Mouse (Mus musculus): Measurements from ENCODE around the gene Cep57. TPM values are rescaled to one million over a fixed set of nuclear protein-coding genes. Genes with fewer than 3 reads are reported as not detected.

The Cep57 gene
- polyA plus RNA-seq (2011; ENCODE audit: insufficient read depth, insufficient read length, low read depth, missing spikeins) = 92.8 and 101 TPM in 2 replicates

DNA sequence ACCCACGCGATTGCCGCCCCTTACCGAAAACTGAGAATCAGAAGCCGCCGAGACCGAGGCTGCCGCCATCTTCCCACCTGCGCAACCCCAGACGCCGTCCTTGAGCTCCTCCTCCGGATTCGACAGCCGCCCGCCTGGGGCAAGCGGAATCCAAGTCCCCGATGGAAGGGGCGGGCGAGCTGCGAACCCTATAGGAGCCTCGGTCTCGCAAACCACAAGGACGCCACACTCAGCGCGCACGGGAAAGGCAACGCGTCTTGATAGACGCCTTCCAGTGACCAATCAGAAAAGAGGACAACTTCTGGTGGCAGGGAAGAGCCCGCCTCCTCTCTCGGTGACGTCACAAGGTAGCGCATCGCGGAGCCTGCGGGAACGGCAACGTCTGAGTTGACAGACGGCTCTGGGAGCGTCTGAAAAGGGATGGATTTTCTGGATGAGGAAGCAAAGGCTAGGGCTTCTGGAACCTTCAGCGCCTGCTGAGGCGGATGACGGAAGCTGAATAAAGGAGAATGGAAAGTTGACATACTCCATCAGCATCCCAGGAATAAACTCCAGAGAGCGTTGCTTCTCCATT is at the start of gene Cep57:
TSS of gene Cep57 (minus strand) at position 276 of the 574 bp plus-strand sequence.
- peaks cover 28% of the 10 kb centered on the region for H3K36me3 ChIP-seq (ENCODE audit: control insufficient read depth, insufficient read depth, low read length, poor library complexity, severe bottlenecking)
- peak within 1 kb of the TSS; percentile 99 for H3K4me3 ChIP-seq (ENCODE audit: low read depth, low read length)
- peak within 1 kb of the TSS; percentile 85 for H3K27ac ChIP-seq (ENCODE audit: insufficient read depth, low read length)

DNA sequence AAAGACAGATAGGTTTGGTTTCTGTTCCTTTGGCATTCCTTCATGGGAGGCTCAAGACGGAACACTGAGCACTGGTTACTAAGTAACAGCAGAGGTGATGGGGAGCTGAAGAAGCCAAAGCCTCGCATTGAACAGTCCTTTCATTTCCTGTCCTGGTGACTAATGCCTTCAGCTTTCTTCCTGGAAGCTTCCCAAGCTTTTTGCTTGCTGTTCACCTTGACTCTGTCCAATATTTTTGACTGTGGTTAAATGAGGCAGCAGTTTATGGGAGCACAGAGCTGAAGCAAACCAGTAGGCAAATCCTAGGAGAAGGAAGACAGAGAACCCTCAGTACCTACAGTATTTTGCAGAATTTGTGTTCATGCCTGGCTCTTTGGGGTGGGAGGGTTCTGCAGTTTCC is 48.4 kb upstream of the Cep57 start:
- H3K27me3 ChIP-seq (ENCODE audit: control insufficient read depth, insufficient read depth, low read length, poor library complexity, severe bottlenecking) = no peaks in the 10 kb centered on the region; the same call in 1 of the 2 replicates
- no peak for TF ChIP-seq POLR2A (IDR thresholded peaks at IDR 0.05; ENCODE audit: insufficient read depth, low read length)
- no peak for TF ChIP-seq CTCF (IDR thresholded peaks at IDR 0.05; ENCODE audit: low read depth, low read length)
- TF ChIP-seq EP300 (IDR thresholded peaks at IDR 0.05; ENCODE audit: insufficient read depth, low read depth, low read length) = no peak

More for the DNA sequence above, at the start of gene Cep57:
- Histone ChIP-seq H3K4me1 (ENCODE audit: control insufficient read depth, insufficient read depth, low read length) (no peaks in the 10 kb centered on the region), H3K9me3 (replicated peaks; ENCODE audit: control insufficient read depth, insufficient read depth, low read length, poor library complexity, severe bottlenecking) (no peaks in the 10 kb centered on the region), H3K9ac (ENCODE audit: low read depth, poor library complexity, severe bottlenecking) (peak within 1 kb of the TSS; percentile 94), H3K27me3 (ENCODE audit: control insufficient read depth, insufficient read depth, low read length, poor library complexity, severe bottlenecking) (no peaks in the 10 kb centered on the region)
- peak; percentile 62 for TF ChIP-seq POLR2A (IDR thresholded peaks at IDR 0.05; ENCODE audit: insufficient read depth, low read length)
- TF ChIP-seq CTCF (IDR thresholded peaks at IDR 0.05; ENCODE audit: low read depth, low read length) = no peak
- no peak for TF ChIP-seq EP300 (IDR thresholded peaks at IDR 0.05; ENCODE audit: insufficient read depth, low read depth, low read length)

DNA sequence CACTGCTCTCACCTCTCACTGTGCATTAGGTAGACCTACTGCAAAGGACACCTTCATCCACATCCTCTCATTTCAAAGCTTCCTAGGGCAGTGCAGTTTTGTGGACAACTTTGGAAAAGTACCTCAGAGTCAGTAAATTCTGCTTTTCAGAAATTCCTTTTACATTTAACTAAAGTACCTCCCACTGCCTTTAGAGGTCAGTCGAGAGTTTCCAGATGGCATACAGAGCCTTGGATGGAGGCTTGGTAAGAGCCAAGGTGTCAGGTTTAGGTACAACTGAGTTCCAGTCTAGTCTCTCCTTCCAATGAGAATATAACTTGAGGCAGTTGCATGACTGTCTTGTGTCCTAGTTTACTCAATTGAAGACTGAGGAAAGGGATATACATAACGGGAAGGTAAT is 47.5 kb upstream of the Cep57 start:
- no peak overlapping the region for H3K4me3 ChIP-seq (ENCODE audit: low read depth, low read length)
- no peak for TF ChIP-seq POLR2A (IDR thresholded peaks at IDR 0.05; ENCODE audit: insufficient read depth, low read length)
- TF ChIP-seq EP300 (IDR thresholded peaks at IDR 0.05; ENCODE audit: insufficient read depth, low read depth, low read length) = no peak
- no peak for TF ChIP-seq CTCF (IDR thresholded peaks at IDR 0.05; ENCODE audit: low read depth, low read length)
- no peaks in the 10 kb centered on the region for H3K9me3 ChIP-seq (replicated peaks; ENCODE audit: control insufficient read depth, insufficient read depth, low read length, poor library complexity, severe bottlenecking)
- H3K27me3 ChIP-seq (ENCODE audit: control insufficient read depth, insufficient read depth, low read length, poor library complexity, severe bottlenecking) = no peaks in the 10 kb centered on the region; the same call in none of the 2 replicates
- no peaks in the 10 kb centered on the region for H3K4me1 ChIP-seq (ENCODE audit: control insufficient read depth, insufficient read depth, low read length)
- no peak overlapping the region for H3K9ac ChIP-seq (ENCODE audit: low read depth, poor library complexity, severe bottlenecking)
- no peaks in the 10 kb centered on the region for H3K36me3 ChIP-seq (ENCODE audit: control insufficient read depth, insufficient read depth, low read length, poor library complexity, severe bottlenecking)
- H3K27ac ChIP-seq (ENCODE audit: insufficient read depth, low read length) = no peak overlapping the region

More for the DNA sequence above, 48.4 kb upstream of the Cep57 start:
- Histone ChIP-seq H3K9me3 (replicated peaks; ENCODE audit: control insufficient read depth, insufficient read depth, low read length, poor library complexity, severe bottlenecking) (no peaks in the 10 kb centered on the region), H3K4me3 (ENCODE audit: low read depth, low read length) (no peak overlapping the region), H3K36me3 (ENCODE audit: control insufficient read depth, insufficient read depth, low read length, poor library complexity, severe bottlenecking) (no peaks in the 10 kb centered on the region), H3K4me1 (ENCODE audit: control insufficient read depth, insufficient read depth, low read length) (no peaks in the 10 kb centered on the region), H3K27ac (ENCODE audit: insufficient read depth, low read length) (no peak overlapping the region), H3K9ac (ENCODE audit: low read depth, poor library complexity, severe bottlenecking) (no peak overlapping the region)

DNA sequence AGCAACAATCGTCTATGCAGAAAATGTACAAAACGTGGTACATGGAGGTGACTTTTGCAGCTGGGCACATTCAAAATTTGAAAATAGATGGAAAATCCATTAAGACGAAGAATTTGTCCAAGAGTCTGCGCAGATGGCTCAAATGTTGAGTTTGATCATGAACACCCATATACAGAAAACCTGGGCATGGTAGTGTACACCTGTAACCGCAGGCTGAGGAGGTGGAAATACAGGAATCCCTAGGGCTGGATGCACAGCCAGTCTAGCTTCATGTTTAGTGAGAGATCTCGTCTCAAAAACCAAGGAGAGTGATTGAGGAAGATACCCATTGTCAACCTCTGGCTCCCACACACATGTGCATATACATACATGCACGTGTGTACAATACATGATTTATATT is 44.7 kb upstream of the Cep57 start:
- no peak overlapping the region for H3K27ac ChIP-seq (ENCODE audit: insufficient read depth, low read length)
- TF ChIP-seq EP300 (IDR thresholded peaks at IDR 0.05; ENCODE audit: insufficient read depth, low read depth, low read length) (no peak), CTCF (IDR thresholded peaks at IDR 0.05; ENCODE audit: low read depth, low read length) (no peak), POLR2A (IDR thresholded peaks at IDR 0.05; ENCODE audit: insufficient read depth, low read length) (no peak)
- H3K4me1 ChIP-seq (ENCODE audit: control insufficient read depth, insufficient read depth, low read length) = no peaks in the 10 kb centered on the region

GRCm38 (mm10) chr9:13867646-13868045 is 40.7 kb upstream of the Cep57 start:
- Histone ChIP-seq H3K4me1 (ENCODE audit: control insufficient read depth, insufficient read depth, low read length) (no peaks in the 10 kb centered on the region), H3K27me3 (ENCODE audit: control insufficient read depth, insufficient read depth, low read length, poor library complexity, severe bottlenecking) (no peaks in the 10 kb centered on the region; the same call in none of the 2 replicates), H3K36me3 (ENCODE audit: control insufficient read depth, insufficient read depth, low read length, poor library complexity, severe bottlenecking) (no peaks in the 10 kb centered on the region), H3K9me3 (replicated peaks; ENCODE audit: control insufficient read depth, insufficient read depth, low read length, poor library complexity, severe bottlenecking) (no peaks in the 10 kb centered on the region), H3K4me3 (ENCODE audit: low read depth, low read length) (no peak overlapping the region), H3K9ac (ENCODE audit: low read depth, poor library complexity, severe bottlenecking) (no peak overlapping the region), H3K27ac (ENCODE audit: insufficient read depth, low read length) (no peak overlapping the region)
- TF ChIP-seq POLR2A (IDR thresholded peaks at IDR 0.05; ENCODE audit: insufficient read depth, low read length) (no peak), CTCF (IDR thresholded peaks at IDR 0.05; ENCODE audit: low read depth, low read length) (no peak), EP300 (IDR thresholded peaks at IDR 0.05; ENCODE audit: insufficient read depth, low read depth, low read length) (no peak)

More for the DNA sequence above, 44.7 kb upstream of the Cep57 start:
- Histone ChIP-seq H3K9me3 (replicated peaks; ENCODE audit: control insufficient read depth, insufficient read depth, low read length, poor library complexity, severe bottlenecking) (no peaks in the 10 kb centered on the region), H3K9ac (ENCODE audit: low read depth, poor library complexity, severe bottlenecking) (no peak overlapping the region), H3K27me3 (ENCODE audit: control insufficient read depth, insufficient read depth, low read length, poor library complexity, severe bottlenecking) (no peaks in the 10 kb centered on the region; the same call in none of the 2 replicates), H3K36me3 (ENCODE audit: control insufficient read depth, insufficient read depth, low read length, poor library complexity, severe bottlenecking) (no peaks in the 10 kb centered on the region), H3K4me3 (ENCODE audit: low read depth, low read length) (no peak overlapping the region)

DNA sequence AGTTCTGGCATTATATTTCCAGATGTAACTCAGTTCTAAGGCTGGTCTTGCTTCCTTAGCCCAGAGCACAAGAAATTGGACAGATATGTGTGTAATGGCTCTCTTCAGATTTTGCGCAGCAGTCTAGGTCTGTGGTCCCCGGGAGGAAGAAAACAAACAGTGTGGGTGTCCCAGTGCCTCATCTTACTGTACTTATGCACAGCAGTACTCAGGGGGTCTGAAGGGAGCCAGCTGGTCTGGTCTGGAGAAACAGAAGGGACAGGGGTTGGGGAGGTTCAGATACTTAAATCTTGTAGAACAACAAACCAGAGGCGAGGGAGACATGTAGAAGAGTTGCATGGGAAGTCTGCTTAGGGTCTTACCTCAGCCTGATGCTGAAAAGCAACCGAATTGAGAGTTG is 29.9 kb upstream of the Cep57 start:
- Histone ChIP-seq H3K4me1 (ENCODE audit: control insufficient read depth, insufficient read depth, low read length) (no peaks in the 10 kb centered on the region), H3K9ac (ENCODE audit: low read depth, poor library complexity, severe bottlenecking) (no peak overlapping the region), H3K9me3 (replicated peaks; ENCODE audit: control insufficient read depth, insufficient read depth, low read length, poor library complexity, severe bottlenecking) (no peaks in the 10 kb centered on the region), H3K27me3 (ENCODE audit: control insufficient read depth, insufficient read depth, low read length, poor library complexity, severe bottlenecking) (no peaks in the 10 kb centered on the region), H3K4me3 (ENCODE audit: low read depth, low read length) (no peak overlapping the region), H3K36me3 (ENCODE audit: control insufficient read depth, insufficient read depth, low read length, poor library complexity, severe bottlenecking) (no peaks in the 10 kb centered on the region), H3K27ac (ENCODE audit: insufficient read depth, low read length) (no peak overlapping the region)
- TF ChIP-seq CTCF (IDR thresholded peaks at IDR 0.05; ENCODE audit: low read depth, low read length) = no peak
